In genomic region chr8:5439054-5439453, GRCm38 (mm10) we compare ENCODE assay signal across 21 mouse cellular contexts.
"Had no signal": no experiment of that assay in that cellular context is flagged by ENCODE, and none has a peak within 500 bp of the region (broad histone marks: within the 10 kb centered on the region; RNA-seq: fewer than 3 reads in every experiment).

No protein-coding gene starts in this region.

- H3K9me3 ChIP-seq: limb, embryonic 15.5 days; midbrain, embryonic 12.5 days; midbrain, embryonic 15.5 days; neural tube, embryonic 12.5 days; stomach, embryonic 15.5 days had no signal

- ATAC-seq: intestine, postnatal 0 days; liver, postnatal 0 days; lung, postnatal 0 days; midbrain, embryonic 15.5 days had no signal

- H3K9ac ChIP-seq: limb, embryonic 12.5 days; limb, embryonic 15.5 days; liver, embryonic 14.5 days; liver, postnatal 0 days; lung, embryonic 14.5 days; midbrain, embryonic 12.5 days; midbrain, embryonic 15.5 days; neural tube, embryonic 12.5 days; neural tube, embryonic 15.5 days; stomach, embryonic 15.5 days had no signal

- H3K27ac ChIP-seq: limb, embryonic 12.5 days; limb, embryonic 15.5 days; liver, embryonic 14.5 days; macrophage; midbrain, embryonic 12.5 days; midbrain, embryonic 15.5 days; neural tube, embryonic 12.5 days; neural tube, embryonic 15.5 days; stomach, embryonic 15.5 days had no signal

- H3K4me1 ChIP-seq: limb, embryonic 12.5 days; limb, embryonic 15.5 days; midbrain, embryonic 12.5 days; midbrain, embryonic 15.5 days; neural tube, embryonic 12.5 days; neural tube, embryonic 15.5 days; stomach, embryonic 15.5 days had no signal

- DNase-seq: kidney, adult 9 months; kidney, postnatal 36 days; left cerebral cortex, postnatal 4 days; liver, postnatal 0 days; lung, embryonic 14.5 days; right cerebral cortex, adult 18-20 months; right cerebral cortex, postnatal 14 days; right cerebral cortex, postnatal 4 days; thymus, postnatal 25 days had no signal

- H3K4me2 ChIP-seq: limb, embryonic 12.5 days; limb, embryonic 15.5 days; liver, embryonic 11.5 days; lung, embryonic 14.5 days; midbrain, embryonic 12.5 days; midbrain, embryonic 15.5 days; neural tube, embryonic 12.5 days; neural tube, embryonic 15.5 days; stomach, embryonic 15.5 days had no signal

- H3K36me3 ChIP-seq: limb, embryonic 12.5 days; limb, embryonic 15.5 days; midbrain, embryonic 12.5 days; midbrain, embryonic 15.5 days; neural tube, embryonic 12.5 days; neural tube, embryonic 15.5 days; stomach, embryonic 15.5 days had no signal

- H3K4me3 ChIP-seq: limb, embryonic 12.5 days; limb, embryonic 15.5 days; midbrain, embryonic 12.5 days; midbrain, embryonic 15.5 days; neural tube, embryonic 12.5 days; neural tube, embryonic 15.5 days; stomach, embryonic 15.5 days had no signal

- H3K27me3 ChIP-seq: limb, embryonic 12.5 days; limb, embryonic 15.5 days; midbrain, embryonic 12.5 days; midbrain, embryonic 15.5 days; neural tube, embryonic 12.5 days; neural tube, embryonic 15.5 days; stomach, embryonic 15.5 days had no signal
